Mouse (Mus musculus) CH12F3 (cell line): ENCODE results near the gene Drd2.

Experiments used
- in situ Hi-C: fragments of 300-500 bp; cut with MboI; formaldehyde crosslinking; loops from 2 replicates; pipeline ENCODE4 v1.14.3; 2020; ENCODE audit warnings: low sequenced_read_pairs

Drd2 gene

DNA sequence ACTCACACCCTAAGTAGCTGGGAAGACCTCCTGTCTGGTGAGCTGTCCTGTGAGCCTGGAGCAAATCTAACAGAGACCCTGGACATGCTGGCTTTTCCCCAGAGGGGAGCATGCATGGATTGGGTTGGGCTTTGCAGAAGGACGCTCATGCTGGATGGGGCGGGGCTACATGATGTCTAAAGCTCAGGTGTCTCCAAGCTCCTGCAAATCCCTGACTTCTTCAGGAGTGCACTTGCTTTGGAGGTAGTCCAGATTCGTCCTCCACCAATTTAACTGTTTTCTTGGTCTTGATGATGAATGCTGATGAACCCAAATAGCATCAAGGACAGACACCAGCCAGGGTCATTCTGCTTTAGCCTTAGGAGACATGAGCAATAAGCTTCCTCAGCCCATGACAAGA is 110.1 kb downstream of the Drd2 start:
- in situ Hi-C loops: no loop called here

DNA sequence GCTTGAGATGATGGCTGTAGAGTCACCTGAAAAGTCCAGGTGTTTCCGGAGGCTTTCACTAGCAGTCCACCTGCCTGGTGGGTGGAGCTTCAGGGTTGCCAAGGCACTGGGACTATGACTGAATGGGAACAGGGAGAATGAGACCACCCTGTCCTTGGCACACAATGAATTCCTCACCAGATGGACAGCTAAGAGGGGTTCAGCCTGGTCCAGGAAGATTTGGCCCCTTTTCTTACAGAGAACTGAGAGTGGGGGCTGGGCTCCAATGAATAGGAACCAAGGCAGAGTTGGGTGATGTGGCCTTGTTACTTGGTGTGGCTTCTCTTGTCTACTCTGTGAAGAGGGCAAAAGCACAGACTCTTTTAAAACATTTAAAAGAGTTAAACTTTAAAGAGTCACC is 112.0 kb downstream of the Drd2 start:
- in situ Hi-C loops: no loop called here

DNA sequence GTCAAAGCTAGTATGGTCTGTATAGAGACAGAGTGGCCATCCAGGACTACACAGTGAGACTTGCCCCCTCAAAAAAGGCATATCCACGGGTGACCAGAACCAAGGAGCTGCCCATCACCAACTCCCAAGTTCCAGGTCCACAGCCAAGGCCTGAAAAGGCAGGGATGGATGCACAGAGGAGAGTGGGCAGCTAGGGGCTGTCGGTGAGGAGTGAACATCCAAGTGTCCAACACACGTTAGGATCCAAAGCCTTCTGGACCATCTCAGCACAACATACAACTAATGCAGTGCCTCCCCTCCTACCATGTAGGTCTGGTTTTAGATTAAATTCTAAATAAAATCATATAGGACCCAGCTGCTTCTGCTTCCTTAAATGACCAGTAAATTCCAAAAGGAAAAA is 115.7 kb downstream of the Drd2 start:
- in situ Hi-C loops: no loop called here
